Mouse (Mus musculus) adrenal gland, postnatal 36 days (tissue): ENCODE data around the gene Ccdc126. TPM values are rescaled to one million over a fixed set of nuclear protein-coding genes. Genes with fewer than 3 reads are reported as not detected.
A peak's percentile ranks its signal among the peaks of the same experiment; 100 is the strongest.
"Not testable (repeated sequence)": the region's sequence is repeated elsewhere in the genome, so short reads cannot be mapped to it uniquely, and the experiment has no call there.

ENCODE experiments used
- DNase-seq, 2 experiments: peaks; one replicate each; pipeline ENCODE4 v3.0.0; 2021; ENCODE audit warnings: mixed read lengths in 1 of 2
- long read RNA-seq, 2 experiments: library from polyadenylated mRNA; stranded (forward); transcript quantifications; one replicate each; pipeline ENCODE4 v2.0.0; 2021; ENCODE audit warnings: borderline sequencing depth in 2 of 2
- total RNA-seq, 2 experiments: library from RNA; stranded (reverse); gene quantifications; 2 replicates each; pipeline ENCODE4 v1.2.3; 2021

Ccdc126 gene
- 10 to 100 TPM; 16.1 to 17.4 TPM for total RNA-seq
- long read RNA-seq, experiment 1, transcript Ccdc126-201 (3 exons, 2,351 nt), result major isoform, 62 of 75 reads
- long read RNA-seq, experiment 1, partial matches to known transcripts, result 0 of 75 reads
- long read RNA-seq, experiment 1, other reads (novel, unspliced or antisense), result 13 of 75 reads
- long read RNA-seq, experiment 2, transcript Ccdc126-201 (3 exons, 2,351 nt), result major isoform, 10 of 11 reads
- long read RNA-seq, experiment 2, partial matches to known transcripts, result 1 of 11 reads
- long read RNA-seq, experiment 2, other reads (novel, unspliced or antisense), result 0 of 11 reads

DNA sequence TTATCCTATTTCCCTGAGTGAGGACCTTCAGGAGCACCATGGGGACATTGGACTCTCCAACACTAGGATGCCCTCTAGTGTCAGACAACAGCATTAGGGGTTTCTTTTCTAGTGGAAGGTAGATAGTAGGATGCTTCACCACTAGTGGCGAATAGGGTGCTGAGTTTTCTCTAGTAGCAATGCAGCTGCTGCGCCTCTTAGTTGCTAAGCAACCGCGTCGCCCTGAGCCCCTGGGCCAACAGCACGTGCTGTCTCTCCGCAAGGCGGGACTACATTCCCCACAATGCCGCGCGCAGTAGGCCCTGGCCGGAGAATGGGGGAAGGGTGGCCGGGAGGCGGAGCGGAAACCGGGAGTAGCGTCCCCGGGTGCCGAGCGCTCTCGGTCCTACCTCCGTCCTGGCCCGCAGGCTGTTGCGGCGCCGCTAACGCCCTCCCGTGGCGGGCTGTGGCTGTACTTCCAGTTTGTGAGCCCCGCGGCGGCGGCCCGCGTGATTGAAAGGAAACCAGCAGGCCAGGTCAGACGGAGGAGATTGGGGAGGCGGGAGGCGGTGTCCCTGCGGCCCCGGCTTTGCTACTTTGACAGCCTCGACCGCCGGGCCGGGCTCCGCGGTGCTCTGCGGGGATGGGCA is at the start of gene Ccdc126:
TSS of gene Ccdc126 (plus strand) at position 309 of the 629 bp plus-strand sequence.
- peak; percentile 99 for DNase-seq

DNA sequence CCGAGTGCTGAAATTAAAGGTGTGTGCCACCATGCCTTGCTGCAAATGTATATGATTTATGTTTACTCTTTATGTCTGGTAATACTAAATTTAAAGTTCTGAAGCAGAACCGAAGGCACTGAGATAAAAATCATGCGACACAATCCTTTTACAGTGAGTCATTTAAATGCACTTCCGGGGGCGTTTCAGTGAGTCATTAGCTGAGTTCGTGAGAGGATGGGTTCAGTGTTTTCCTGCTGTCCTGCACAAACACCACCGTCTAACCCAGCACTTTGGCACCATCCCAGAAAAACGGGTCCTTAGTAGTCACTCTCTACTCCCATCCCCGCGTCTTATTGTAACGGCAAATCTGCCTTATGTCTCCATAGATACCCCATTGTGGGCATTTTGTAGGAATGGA is 49.2 kb upstream of the Ccdc126 start:
- peak; percentile 9 to 16 for DNase-seq

DNA sequence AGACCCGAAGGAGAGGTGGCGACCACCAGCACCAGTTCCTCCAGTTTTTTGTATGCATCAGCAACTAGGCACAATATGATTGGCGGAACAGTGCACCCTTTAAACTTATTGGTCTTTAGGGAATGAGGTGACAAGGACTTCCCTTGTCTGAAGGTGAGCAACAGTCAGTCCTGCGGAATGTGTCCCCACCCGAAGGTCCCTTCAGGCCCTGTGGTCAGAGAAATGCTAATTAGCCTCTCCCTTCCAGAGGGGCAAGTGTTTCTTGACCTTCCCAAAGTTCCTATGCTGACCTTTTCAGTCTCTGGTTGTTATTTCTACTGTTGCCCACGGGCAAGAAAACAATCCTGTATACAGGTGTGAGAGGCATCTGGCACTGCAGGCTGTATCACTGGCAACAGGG is 47.3 kb upstream of the Ccdc126 start:
- no peak for DNase-seq

DNA sequence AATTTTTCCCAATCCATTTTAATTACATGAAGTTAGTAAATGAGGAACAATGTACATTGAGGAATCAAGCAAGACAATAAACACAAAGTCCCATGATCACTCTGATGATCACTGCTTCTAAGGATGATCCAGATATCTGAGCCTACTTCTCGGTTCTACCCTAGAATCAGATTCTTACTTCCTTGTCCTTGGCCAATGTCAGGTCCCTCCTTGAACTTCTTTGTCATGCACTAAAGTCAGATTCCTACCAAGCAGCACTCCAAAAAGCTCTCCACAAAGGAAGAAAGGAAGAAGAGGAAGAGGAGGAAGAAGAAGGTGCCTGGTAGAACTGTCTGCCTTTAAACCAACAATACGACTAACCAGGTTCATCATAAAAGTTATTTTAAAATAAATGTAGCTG is 46.2 kb upstream of the Ccdc126 start:
- no peak for DNase-seq

DNA sequence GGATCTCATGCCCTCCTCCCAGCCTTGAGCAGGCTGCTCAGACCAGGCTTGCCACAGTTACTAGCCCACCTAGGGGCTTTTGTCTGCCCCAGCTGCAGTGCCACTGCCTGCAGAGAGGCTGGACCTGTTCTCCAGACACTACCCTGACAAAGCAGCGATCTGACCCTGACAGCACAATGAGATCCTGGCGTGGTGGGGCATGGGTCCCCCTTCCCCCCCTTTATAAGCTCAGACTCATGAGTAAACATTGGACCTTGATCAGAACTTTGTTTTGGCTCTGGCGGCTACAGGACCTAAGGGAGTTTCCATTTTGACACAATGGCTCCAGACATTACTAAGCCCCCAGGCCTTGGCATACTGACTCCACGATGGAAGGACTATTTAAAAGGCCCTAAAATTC is 45.1 kb upstream of the Ccdc126 start:
- no peak for DNase-seq

DNA sequence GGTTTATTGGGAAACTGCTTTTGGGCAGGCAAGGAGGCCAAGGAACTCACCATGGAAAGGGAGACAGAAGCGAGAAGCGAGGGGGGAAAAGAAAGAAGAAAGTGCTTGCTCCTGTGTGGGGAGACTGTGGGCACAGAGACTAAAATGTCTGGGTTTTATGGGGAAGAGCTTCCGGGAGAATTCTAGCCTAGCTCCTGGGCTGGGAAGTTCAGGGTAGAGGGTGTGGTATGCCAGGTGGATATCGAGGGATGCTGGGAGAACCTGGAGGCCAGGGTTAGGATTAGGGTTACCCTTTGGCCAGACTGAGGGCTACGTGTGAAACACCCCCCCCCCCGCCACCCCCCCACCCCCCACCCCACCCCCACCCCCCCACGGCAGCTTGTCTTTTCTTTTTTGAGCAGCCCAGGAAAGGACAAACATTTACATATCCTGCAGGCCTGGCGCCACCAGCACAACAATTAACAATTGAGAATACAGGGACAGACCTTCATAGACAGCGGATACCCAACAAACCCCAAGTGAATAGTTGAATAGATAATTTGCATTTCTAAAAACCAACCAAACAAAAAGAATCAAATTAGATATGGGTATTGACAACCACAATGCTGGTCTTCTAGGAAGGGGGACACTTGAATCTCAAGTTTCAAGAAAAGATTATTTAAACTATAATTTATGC is 44.5 kb upstream of the Ccdc126 start:
- no peak for DNase-seq

DNA sequence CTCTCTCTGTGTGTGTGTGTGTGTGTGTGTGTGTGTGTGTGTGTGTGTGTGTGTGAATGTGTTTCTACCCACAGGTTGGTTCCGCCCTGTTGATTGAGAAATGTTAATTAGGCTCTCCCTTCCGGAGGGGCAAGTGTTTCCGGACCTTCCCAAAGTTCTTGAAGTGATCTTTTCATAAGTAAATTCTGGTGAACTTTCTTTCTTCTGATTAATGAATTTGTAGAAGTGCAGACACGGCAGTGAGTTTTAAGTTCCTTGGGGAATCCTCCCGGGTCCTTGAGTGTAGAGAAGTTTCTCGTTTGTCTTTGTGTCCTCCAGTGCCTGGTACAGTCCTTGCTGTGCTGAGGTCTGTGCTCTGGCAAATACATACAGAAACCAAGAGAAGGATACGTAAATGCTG is 43.8 kb upstream of the Ccdc126 start:
- DNase-seq, result no peak

DNA sequence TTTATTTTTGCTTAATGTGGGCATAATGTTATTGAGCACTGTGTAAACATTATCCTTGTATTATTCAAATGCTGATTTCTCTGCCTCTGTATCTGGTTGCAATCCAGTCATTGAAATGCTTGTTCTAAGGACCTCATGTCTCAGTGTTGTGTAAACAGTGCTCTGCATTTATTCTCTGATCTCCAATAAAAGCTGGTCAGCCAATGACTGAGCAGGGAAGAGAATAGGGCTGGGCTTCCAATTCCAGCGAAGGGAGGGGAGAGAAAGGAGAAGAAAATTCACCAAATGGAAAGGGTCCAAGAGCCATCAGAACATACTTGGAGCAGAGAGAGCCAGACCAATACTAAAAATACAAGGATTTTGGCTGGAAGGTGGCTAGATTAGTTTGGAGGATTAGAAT is 38.1 kb upstream of the Ccdc126 start:
- DNase-seq, result no peak

DNA sequence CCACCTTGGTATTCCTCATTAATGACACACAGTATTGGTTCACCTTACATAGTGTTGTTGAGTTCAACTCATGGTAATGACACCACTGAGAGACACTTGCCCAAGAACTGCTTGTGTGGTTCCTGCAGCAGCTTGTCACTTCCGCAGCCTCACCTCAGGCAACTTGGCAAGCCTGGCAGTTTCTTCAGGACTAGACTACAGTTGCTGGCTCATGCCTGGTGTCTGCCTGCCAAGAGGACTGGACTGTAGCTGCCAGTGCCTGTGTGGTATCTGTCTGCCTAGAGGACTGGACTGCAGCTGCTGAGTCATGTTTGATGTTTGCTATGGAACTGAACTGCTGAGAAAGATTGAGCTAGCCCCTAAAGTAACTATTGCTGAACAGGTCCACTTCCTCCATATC is 37.0 kb upstream of the Ccdc126 start:
- DNase-seq, result peak; percentile 38 to 50

DNA sequence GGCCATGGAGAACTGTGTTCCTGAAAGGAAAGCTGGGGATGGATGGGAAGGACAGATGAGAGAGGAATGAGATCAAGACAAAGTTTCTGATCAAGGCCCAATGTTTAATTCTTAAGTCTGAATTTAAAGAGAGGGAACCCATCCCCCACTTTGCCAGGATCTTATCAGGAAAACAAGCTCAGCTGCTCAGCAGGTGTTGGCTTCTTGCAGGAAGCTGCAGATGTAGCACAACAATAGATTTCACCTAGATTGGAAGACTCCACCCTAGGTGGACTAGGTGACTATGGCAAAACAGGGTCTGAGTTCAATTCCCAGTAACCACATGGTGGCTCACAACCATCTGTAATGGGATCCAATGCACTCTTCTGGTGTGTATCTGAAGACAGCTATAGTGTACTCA is 20.8 kb upstream of the Ccdc126 start:
- no peak for DNase-seq

DNA sequence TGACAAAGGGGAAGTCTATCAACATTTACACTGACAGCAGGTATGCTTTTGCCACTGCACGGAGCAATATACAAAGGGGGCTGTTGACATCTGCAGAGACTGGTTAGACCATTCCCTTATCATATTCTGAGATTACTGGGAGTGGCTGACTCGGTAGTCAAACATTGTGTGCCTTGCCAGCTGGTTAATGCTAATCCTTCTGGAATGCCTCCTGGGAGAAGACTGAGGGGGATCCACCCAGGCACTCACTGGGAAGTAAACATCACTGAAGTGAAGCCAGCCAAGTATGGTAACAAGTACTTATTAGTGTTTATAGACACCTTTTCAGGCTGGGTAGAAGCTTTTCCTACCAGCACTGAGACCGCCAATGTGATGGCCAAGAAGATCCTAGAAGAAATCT is 4.3 kb upstream of the Ccdc126 start:
- not testable (repeated sequence) for DNase-seq

DNA sequence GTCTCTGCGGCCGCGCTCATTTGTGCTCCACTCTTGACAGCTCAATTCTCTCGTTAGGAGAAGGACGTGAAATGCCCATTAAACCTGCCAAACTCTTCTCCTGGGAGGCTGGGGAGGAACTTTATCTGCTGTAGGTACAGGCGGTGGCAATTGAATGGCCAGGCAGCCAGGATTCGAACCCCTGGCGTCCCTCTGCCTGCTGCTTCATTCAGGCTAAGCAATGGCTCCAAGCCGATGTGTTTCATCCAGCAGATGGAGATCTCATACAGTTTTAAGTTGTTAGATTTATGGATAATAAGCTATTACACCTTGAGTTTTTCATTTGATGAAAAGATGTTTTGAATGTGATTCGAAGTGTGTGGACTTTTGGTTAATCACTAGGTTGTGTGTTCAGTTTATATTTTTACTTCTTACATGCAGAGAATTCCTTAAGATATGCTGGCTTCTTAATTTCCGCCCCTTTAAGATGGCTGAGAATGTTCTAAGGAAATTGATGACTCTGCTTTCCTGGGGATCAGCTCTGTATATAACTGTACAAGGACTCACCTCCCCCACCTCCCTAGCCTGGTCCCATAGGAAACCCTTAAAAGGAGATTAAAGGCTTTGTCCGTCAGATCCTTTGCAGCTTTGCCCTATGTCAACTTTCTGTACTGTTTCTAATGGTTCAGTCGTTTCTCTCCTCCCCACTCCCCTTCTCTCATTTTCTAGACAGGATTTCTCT is 681 bp downstream of the Ccdc126 start:
- DNase-seq, result no peak

DNA sequence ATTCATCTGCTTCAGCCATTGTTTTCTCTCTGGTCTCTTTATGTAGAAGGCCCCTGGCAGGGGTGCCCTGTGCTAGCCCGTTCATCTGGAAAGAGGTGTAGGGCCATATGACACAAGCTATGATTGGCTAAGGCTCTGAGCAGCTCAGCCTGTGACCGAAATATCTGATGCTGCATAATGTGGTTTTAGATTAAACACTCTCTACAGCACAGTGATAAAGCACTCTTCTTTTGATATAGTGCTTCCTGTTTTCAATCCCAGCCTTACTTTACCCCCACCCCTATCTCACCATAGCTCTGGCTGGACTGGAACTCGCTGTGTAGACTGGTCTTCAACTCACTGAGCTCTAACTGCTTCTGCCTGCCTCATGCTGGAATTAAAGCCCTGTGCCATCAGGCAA is 2.3 kb downstream of the Ccdc126 start:
- DNase-seq, result no peak

DNA sequence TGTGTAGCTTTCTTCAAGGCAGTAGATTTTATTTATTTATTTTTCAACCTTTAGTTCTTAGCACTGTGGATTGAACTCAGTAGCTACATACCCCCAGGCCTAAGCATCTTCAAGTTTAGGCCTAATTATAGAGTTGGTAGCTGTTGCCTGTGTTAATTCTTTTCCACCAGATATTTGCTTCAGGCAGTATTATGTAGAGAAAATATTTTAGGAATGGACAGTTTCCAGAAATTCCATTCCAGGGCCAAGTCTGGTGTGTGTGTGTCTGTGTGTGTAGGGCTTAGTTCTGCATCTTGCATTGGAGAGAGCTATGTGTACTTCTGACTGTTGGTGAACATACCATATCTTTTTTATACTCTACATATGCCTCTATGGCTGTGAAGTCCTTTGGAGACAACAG is 3.0 kb downstream of the Ccdc126 start:
- DNase-seq, result no peak

DNA sequence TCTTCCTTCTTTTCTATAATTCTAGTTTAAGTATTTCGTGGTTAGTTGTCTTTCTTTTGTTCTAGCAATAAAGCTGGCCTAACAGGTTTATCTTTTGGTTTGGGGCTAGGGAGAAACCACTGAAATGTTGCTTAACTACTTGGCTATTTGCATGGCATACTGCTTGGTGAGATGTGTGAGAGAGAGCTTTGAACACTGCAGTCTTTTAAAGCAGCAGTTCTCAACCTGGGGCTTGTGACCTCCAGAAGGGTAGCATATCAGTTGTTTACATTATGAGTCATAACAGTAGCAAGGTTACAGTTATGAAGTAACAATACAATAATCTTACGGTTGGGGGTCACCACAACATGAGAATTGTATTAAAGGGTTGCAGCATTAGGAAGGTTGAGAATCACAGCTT is 3.9 kb downstream of the Ccdc126 start:
- DNase-seq, result peak; percentile 9 to 13

DNA sequence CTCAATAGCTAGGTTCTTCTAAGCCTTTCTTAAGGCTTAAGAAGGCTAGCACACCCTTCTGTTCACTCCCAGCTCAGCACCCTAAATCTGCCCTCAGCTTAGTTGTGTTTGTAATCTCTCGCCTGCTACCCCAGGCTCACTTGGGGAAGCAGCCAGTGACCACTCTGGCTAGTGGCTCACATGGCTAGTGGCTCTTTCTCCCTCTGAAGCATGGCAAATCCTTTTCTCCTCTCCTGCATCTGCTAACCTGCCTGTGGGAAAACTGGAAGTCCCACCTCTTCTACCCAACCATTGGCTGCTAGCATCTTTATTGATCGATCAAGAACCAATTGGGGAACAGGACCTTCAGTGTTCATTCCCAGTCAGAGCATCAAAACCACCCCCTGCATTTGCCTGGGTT is 5.5 kb downstream of the Ccdc126 start:
- DNase-seq, result no peak

DNA sequence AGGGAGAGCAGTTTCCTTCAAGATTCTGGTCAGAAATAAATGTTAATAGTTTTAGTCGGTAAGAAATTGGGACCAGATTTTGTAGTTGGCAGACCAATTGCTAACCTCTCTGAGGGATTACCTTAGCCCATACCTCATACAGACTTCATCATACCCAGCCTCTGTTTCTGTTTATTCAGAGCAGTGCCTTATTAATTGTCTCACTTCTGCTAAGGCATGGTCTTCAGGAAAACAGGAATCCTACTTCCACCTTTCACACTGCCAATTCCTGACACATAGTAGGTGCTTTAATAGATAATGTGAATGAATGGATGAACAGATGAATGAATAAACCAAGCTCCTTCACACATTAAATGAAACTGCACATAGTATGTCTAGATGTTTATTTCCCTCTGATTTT is 6.2 kb downstream of the Ccdc126 start:
- DNase-seq, result no peak

DNA sequence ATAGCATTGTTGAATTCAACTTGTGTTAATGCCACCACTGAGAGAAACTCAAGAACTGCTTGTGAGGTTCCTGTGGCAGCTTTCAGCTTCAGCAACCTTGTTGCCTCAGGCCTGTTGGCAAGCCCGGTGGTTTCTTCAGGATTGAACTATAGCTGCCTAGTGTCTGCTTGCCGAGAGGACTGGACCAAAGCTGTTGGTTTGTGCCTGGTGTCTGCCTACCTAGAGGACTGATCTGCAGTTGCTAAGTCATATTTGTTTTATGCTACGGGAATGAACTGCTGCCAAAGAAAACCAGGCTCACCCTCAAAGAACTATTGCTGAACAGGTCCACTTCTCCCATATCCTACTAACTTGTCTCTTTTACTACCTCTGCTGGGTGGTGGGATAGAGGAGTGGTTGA is 7.8 kb downstream of the Ccdc126 start:
- no peak for DNase-seq

DNA sequence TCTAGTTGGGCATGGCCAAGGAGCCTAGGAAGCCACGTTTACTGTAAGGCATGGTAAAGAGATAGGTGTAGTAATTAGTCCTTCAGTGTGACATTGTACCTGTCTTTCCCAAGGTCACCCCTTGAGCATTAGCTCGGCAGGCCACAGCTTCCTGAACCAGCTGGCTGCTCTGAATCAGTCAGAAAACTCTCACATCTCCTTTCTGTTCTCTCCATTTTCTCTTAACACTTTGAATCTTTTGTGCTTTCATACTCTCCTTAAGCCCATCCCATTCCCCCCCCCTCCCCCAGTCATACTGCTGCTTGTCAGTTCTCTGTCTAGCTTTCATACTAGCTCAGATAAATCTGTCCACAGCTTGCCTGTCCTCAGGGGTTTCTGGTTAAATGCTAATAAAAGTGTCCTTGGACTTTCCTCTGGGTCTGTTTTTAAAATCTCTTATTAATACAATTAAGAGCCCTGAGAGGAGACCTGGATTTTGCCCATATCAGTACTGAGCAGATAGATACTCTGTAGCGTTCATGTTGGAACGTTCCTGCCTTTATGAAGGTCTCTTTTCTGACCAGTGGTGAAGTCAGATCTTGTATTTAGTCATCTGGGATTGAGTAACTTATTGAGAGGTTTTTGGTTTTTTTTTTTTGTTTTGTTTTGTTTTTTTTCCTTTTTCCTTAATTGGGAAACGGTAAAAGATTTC is 12.4 kb downstream of the Ccdc126 start:
- DNase-seq, result no peak

DNA sequence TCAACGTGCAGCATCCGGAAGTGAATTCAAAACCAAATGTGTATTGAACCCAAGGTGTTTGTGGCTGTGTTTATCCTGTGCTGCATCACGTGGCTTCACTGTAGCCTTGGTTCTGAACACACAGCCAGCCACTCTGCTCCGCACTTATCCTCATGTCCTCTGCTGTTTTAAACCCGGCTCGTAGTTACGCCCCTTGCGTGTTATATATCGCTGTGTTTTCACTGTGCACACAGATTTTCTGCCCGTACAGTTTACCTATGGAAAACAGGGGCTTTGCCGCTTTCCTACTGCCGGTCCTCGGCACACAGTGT is 12.9 kb downstream of the Ccdc126 start:
- DNase-seq, result peak; percentile 12 to 13

DNA sequence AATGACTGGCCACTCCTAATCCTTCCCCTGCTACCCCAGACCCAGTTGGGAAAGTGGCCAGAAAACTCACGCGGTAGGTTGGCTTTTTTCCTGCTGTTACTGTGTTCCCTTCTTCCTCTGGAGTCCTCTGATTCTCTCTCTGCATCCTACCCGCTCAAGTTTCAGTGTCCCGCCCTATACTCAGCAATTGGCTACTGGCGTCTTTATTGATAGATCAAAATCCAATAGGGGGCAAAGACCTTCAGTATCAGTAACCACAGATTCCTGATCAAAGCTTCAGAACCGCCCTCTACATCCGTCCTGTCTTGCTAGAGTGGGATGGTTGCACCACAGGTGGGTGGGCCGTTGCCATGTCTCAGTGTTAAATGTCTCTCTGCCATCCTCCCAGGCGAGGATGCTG is 19.5 kb downstream of the Ccdc126 start:
- no peak for DNase-seq

DNA sequence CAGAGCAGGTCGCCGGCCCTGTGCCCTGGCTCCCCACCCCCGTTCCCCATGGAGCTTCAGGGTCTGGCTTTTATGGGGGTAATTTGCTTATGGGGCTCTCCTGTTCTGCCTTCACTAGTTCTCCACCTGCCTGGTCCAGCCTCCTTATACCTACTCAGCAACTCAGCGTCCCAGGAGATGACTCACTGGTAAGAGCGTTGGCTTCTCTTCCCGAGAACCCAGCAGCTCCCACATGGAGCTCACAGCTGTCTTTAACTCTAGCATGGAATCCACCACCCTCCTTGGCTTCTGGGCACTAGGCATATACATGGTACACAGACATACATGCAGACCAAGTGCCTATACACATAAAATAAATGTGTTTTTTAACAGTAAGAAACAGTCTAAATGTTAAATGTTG is 20.1 kb downstream of the Ccdc126 start:
- DNase-seq, result no peak
